Mouse (Mus musculus) bone marrow macrophage, adult 2 months (primary cell): ENCODE measurements at regions not wholly inside any gene's neighbourhood (a gene's known extent, or its start where the extent isn't known, plus 50 kb on each side); places are given as distances from the start of the nearest gene placed in this dataset.

Experiments used
- CTCF ChIP-seq: IDR thresholded peaks from 2 replicates; pipeline ENCODE4 v1.5.1; 2012; ENCODE audit warnings: low read depth, mild to moderate bottlenecking, low read length, moderate library complexity
- POLR2A ChIP-seq: IDR thresholded peaks from 2 replicates; pipeline ENCODE4 v1.6.1; 2012; ENCODE audit warnings: mild to moderate bottlenecking, low read depth, low read length, borderline replicate concordance

DNA sequence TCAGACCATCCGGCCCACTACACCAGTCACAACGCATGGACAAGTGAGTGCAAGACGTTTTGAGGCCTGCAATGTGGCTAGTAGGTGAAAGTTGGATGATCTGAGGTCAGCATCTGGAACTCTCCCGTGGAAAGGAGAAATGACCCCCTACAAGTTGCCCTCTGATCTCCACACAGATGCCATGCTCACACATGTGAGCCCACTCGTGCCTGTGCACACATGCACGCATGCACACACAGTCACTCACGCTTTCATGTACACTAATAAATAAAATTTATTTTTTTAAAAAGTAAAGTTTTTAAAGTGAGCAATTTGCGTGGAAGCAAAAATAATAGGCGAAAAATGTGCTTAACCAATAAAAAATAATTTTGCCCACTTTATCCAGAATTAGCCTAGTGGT, 147.5 kb upstream of the Jade1 start:
- no peak for TF ChIP-seq CTCF
- TF ChIP-seq POLR2A = no peak
